14 mouse cellular contexts compared by ENCODE assay signal in the genomic region with DNA sequence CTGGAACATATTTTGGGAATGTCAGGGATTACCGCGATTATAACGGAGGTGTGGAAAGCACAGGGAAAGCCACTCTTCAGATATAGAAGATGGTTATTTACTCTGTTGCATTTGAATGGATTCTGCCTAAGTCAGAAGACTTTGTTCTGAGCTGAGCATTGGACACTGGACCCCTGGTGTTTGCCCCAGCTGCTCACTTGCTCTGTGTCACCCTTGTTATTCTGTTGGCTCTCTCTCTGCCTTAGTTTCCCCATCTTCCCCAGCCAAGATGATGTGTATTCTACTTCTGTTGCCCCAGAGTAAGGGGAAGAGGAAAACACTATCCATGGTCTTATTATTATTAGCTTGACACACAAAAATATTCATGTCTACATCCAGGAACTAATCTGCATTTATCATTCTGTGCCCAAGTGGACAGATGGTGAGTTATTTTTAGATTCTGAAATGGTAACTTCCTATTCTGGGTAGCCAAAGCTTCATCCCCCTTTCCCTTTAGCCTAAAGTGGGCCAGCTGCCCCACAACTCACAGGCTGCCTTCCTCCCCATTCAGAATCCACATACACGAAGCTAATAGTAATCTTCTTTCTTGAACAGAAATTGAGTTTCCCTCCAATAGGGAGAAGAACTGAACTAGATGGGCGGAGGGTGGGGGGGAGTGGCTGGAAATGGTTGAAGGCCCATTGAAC. TPM values are rescaled to one million over a fixed set of nuclear protein-coding genes. Genes with fewer than 3 reads are reported as not detected.
DNase-seq lines count a peak whose midpoint lies in the region; ATAC-seq lines count a peak whose summit lies in the region.
"Had no signal": no experiment of that assay in that cellular context is flagged by ENCODE, and none has a peak within 500 bp of the region (broad histone marks: within the 10 kb centered on the region; RNA-seq: fewer than 3 reads in every experiment).

No protein-coding gene starts in this region.

- no peaks in the 10 kb centered on the region for H3K27me3 ChIP-seq in forebrain, embryonic 16.5 days (replicated peaks; ENCODE audit: control insufficient read depth, insufficient read depth, low read length)
- H3K27me3 ChIP-seq in midbrain, embryonic 12.5 days: peaks cover 41% of the 10 kb centered on the region

- peak; percentile 16; the same call in 1 of the 2 replicates for ATAC-seq in forebrain, embryonic 16.5 days
- no peak for ATAC-seq in midbrain, embryonic 12.5 days (ENCODE audit: low FRiP score, low read depth)

- 52% methylated on average over 5 of the region's 5 CpGs for WGBS in forebrain, embryonic 16.5 days
- WGBS in midbrain, embryonic 12.5 days: 65% methylated on average over 5 of the region's 5 CpGs

- no peaks in the 10 kb centered on the region for H3K36me3 ChIP-seq in forebrain, embryonic 16.5 days (ENCODE audit: control insufficient read depth, insufficient read depth)
- no peaks in the 10 kb centered on the region for H3K36me3 ChIP-seq in midbrain, embryonic 12.5 days
- H3K36me3 ChIP-seq: heart, embryonic 10.5 days; liver, embryonic 13.5 days had no signal

- peak; percentile 63 for DNase-seq in retina, postnatal 1 day
- no peak for DNase-seq in retina, embryonic 14.5 days (ENCODE audit: low spot score)
- no peak for DNase-seq in embryo, embryonic 10.5 days (ENCODE audit: low spot score)
- DNase-seq in layer of hippocampus, adult 11-12 months (ENCODE audit: low spot score): no peak
- no peak for DNase-seq in kidney, adult 18-20 months
- DNase-seq: heart, postnatal 4 days; kidney, postnatal 10 days; liver, embryonic 13.5 days; right cerebral cortex, adult 18-20 months; thymus, postnatal 25 days had no signal

- peak overlapping the region; percentile 71; the same call in 1 of the 2 replicates for H3K9ac ChIP-seq in forebrain, embryonic 16.5 days (replicated peaks; ENCODE audit: low read depth, low read length)
- H3K9ac ChIP-seq in midbrain, embryonic 12.5 days (replicated peaks): no peak overlapping the region
- H3K9ac ChIP-seq: liver, embryonic 13.5 days had no signal

- no peak overlapping the region; the same call in 1 of the 2 replicates for H3K27ac ChIP-seq in forebrain, embryonic 16.5 days (ENCODE audit: low read length)
- no peak overlapping the region for H3K27ac ChIP-seq in midbrain, embryonic 12.5 days (replicated peaks)
- H3K27ac ChIP-seq: heart, embryonic 10.5 days; liver, embryonic 13.5 days had no signal

- no peaks in the 10 kb centered on the region for H3K9me3 ChIP-seq in forebrain, embryonic 16.5 days (ENCODE audit: control insufficient read depth, low read length)
- H3K9me3 ChIP-seq in midbrain, embryonic 12.5 days: no peaks in the 10 kb centered on the region
- H3K9me3 ChIP-seq: heart, embryonic 10.5 days; liver, embryonic 13.5 days had no signal

- H3K4me3 ChIP-seq in forebrain, embryonic 16.5 days (replicated peaks; ENCODE audit: low read length): peak overlapping the region; percentile 71
- H3K4me3 ChIP-seq in midbrain, embryonic 12.5 days: peak overlapping the region; percentile 69
- H3K4me3 ChIP-seq: erythroblast, embryonic 14.5 days; heart, embryonic 10.5 days; liver, embryonic 13.5 days had no signal

- H3K4me1 ChIP-seq in forebrain, embryonic 16.5 days (replicated peaks; ENCODE audit: control insufficient read depth, insufficient read depth, low read length): peaks cover 53% of the 10 kb centered on the region
- peaks cover 16% of the 10 kb centered on the region; the same call in 1 of the 2 replicates for H3K4me1 ChIP-seq in midbrain, embryonic 12.5 days

- peak overlapping the region; percentile 66 for H3K4me2 ChIP-seq in forebrain, embryonic 16.5 days (ENCODE audit: low read length)
- peak overlapping the region; percentile 89 for H3K4me2 ChIP-seq in midbrain, embryonic 12.5 days (replicated peaks)
- H3K4me2 ChIP-seq: liver, embryonic 13.5 days had no signal

RNA-seq across cellular contexts. Expression of gene Xkr7, which starts 2.0 kb away (rescaled TPM):
- 1.6 and 2.0 TPM in 2 replicates for polyA plus RNA-seq in forebrain, embryonic 16.5 days (2015; fragmentation: Nextera tagmentation; extraction: Ambion mirVana)
- 0.97 and 1.5 TPM in 2 replicates for polyA plus RNA-seq in midbrain, embryonic 12.5 days (2016; fragmentation: Nextera tagmentation; extraction: Ambion mirVana)
- polyA plus RNA-seq: erythroblast, embryonic 14.5 days; heart, embryonic 10.5 days; liver, embryonic 13.5 days had no signal

RNA-seq across cellular contexts. Expression of gene Pdrg1, which starts 18.5 kb away (rescaled TPM):
- polyA plus RNA-seq in forebrain, embryonic 16.5 days (2015; fragmentation: Nextera tagmentation; extraction: Ambion mirVana): 187 and 204 TPM in 2 replicates
- 128 and 129 TPM in 2 replicates for polyA plus RNA-seq in midbrain, embryonic 12.5 days (2016; fragmentation: Nextera tagmentation; extraction: Ambion mirVana)

RNA-seq across cellular contexts. Expression of gene Ccm2l, which starts 32.1 kb away (rescaled TPM):
- 0.85 and 0.94 TPM in 2 replicates for polyA plus RNA-seq in forebrain, embryonic 16.5 days (2015; fragmentation: Nextera tagmentation; extraction: Ambion mirVana)
- 2.6 and 2.7 TPM in 2 replicates for polyA plus RNA-seq in midbrain, embryonic 12.5 days (2016; fragmentation: Nextera tagmentation; extraction: Ambion mirVana)
- polyA plus RNA-seq: erythroblast, embryonic 14.5 days had no signal
